Mouse (Mus musculus) left cerebral cortex, adult 18-20 months (tissue): ENCODE results near the gene Olfr1260. TPM values are rescaled to one million over a fixed set of nuclear protein-coding genes. Genes with fewer than 3 reads are reported as not detected.

Experiments used
- DNase-seq, 2 experiments: peaks; one replicate each; pipeline ENCODE4 v3.0.0; 2021 to 2022; ENCODE audit warnings: low spot score in 2 of 2, mixed read lengths in 1 of 2
- long read RNA-seq, 2 experiments: library from polyadenylated mRNA; stranded (forward); transcript quantifications; one replicate each; pipeline ENCODE4 v2.0.0; 2021
- total RNA-seq, 2 experiments: library from RNA; stranded (reverse); gene quantifications; 2 replicates each; pipeline ENCODE4 v1.2.3; 2021

The Olfr1260 gene
- total RNA-seq = not detected
- long read RNA-seq, experiment 1 = 0 reads
- long read RNA-seq, experiment 2 = 0 reads

DNA sequence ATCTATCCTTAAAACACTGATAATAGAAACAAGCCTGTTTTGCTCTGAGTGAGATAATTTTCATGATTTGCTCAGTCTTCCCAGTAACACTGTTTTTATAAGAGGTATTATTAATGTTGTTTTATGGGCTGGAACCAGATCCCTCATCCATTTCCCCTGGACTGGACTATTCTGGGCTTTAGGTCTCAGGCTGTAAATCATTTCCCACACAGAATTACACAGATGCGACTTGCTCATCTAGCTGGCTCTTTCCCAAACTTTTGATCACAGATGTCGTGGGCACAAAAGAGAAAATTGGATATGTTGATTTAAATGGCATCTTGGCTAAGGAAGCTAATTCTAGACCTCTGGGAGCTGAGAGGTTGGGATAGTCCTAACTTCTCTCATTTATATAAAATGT, at the start of gene Olfr1260:
Olfr1260 (plus strand) TSS at position 157 of the 400 bp plus-strand sequence.
- no peak for DNase-seq

- DNase-seq = no peak
Measured at GRCm38 (mm10) chr2:89927009-89927408, 47.1 kb upstream of the Olfr1260 start, which contains the start of gene Olfr1258. Olfr1258 (plus strand) TSS chr2:89927309.

DNA sequence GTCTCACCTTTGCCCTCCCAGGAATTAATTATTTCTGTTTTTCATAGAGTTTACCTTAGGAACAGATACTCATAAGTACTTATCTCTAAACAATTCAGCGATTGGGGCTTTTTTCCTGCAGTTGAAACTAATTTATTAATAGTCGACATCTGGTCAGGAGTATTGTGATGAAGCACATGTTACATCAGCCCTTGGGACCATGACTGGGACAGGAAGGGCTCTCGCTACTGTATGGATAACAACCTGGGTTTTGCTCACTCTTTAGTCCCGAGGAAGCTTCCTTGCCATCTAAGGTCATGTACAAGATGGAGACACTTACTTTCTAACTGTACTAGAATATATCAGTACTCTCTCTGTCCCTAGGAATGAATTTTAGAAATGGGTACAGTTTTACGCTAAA, 25.6 kb upstream of the Olfr1260 start, which contains the start of gene Olfr1259:
Olfr1259 (minus strand) TSS at position 101 of the 400 bp plus-strand sequence.
- DNase-seq = no peak

GRCm38 (mm10) chr2:89977709-89978108, 3.6 kb downstream of the Olfr1260 start:
- no peak for DNase-seq

- no peak for DNase-seq
Measured at GRCm38 (mm10) chr2:89990921-89991320, 16.8 kb downstream of the Olfr1260 start, which contains the start of gene Olfr1261. Olfr1261 (plus strand) TSS chr2:89991221.

GRCm38 (mm10) chr2:89999845-90000244, 25.7 kb downstream of the Olfr1260 start, which contains the start of gene Olfr1262:
Olfr1262 (plus strand) TSS chr2:90000145.
- DNase-seq = no peak

DNA sequence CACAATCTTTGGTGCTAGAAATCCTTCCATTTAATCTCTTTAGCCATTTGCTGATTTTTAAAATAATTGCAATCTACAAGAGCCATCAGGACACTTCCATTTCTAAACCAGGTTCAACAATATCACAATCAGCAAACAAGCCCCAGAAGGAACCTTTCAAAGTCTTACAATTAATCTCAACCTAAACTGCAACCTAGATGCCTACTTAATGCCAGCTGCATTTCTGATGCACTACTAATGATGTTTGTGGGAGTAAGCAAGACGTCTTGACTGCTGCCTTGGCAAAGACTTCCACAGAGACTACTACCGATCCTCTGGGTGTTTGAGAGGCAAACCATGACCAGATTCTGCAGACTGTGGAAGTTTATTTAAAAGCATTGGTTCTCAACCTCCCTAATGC, 37.7 kb downstream of the Olfr1260 start, which contains the start of gene Olfr1263:
Olfr1263 (plus strand) TSS at position 301 of the 400 bp plus-strand sequence.
- no peak for DNase-seq

DNA sequence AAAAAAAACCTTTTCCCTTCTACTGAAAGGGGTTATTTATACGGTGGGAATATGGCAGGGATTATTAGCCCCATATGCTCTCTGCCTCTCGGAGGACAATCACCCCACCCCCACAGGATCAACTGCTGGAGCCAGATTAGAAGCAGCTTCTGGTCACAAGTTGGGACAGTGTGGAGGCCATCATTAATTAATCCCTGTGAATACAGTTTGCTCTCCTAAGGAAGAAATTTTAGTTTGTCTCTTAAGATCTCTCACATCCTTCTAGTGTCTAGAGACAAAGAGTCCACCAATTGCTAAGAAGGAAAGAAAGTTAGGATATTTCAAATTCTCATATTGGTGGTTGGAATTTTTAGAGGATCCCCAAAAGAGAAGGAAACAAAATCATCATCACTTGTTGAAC, 51.3 kb downstream of the Olfr1260 start, which contains the start of gene Olfr1264:
Olfr1264 (minus strand) TSS at position 101 of the 400 bp plus-strand sequence.
- no peak for DNase-seq

Other genes starting within 250 kb of the Olfr1260 start
- gene Olfr1252, start 249.3 kb upstream of the Olfr1260 start, total RNA-seq = not detected
- gene Olfr1253, start 217.2 kb upstream of the Olfr1260 start, total RNA-seq = not detected
- gene Olfr1254, start 180.7 kb upstream of the Olfr1260 start, total RNA-seq = not detected
- gene Olfr1255, start 162.3 kb upstream of the Olfr1260 start, total RNA-seq = not detected
- not detected for gene Olfr1256, start 132.8 kb upstream of the Olfr1260 start, total RNA-seq
- not detected for gene Olfr48, start 126.1 kb upstream of the Olfr1260 start, total RNA-seq
- gene Olfr1257, start 95.9 kb upstream of the Olfr1260 start, total RNA-seq = not detected
- gene Olfr1258, start 47.0 kb upstream of the Olfr1260 start, total RNA-seq = not detected
- not detected for gene Olfr1259, start 25.7 kb upstream of the Olfr1260 start, total RNA-seq
- gene Olfr1261, start 16.9 kb downstream of the Olfr1260 start, total RNA-seq = not detected
- not detected for gene Olfr1262, start 25.8 kb downstream of the Olfr1260 start, total RNA-seq
- gene Olfr1263, start 37.8 kb downstream of the Olfr1260 start, total RNA-seq = not detected
- gene Olfr1264, start 51.2 kb downstream of the Olfr1260 start, total RNA-seq = not detected
- gene Olfr1265, start 61.0 kb downstream of the Olfr1260 start, total RNA-seq = not detected
- not detected for gene Olfr140, start 89.3 kb downstream of the Olfr1260 start, total RNA-seq
- gene Olfr1269, start 147.1 kb downstream of the Olfr1260 start, total RNA-seq = not detected
- not detected for gene Olfr32, start 168.0 kb downstream of the Olfr1260 start, total RNA-seq
- gene Olfr1270, start 178.8 kb downstream of the Olfr1260 start, total RNA-seq = not detected